24 mouse cellular contexts compared by ENCODE assay signal in the genomic region with DNA sequence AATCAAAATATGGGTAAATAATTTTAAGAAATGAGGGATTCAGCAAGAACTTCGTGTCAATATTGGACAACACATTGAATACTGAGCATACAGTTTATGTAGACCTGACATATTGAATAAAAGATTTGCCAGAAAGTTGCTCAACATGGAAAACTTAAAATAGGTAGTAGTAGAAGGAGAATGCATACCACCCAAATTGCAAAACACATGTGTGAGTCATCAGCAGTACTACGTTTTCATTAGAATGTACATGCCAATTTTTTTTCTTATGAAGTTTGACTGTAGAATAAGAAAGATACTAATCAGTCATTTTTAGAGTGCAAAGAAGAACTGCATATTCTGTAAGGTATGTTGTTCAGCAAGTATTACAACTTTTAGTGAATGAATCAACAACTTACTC.
"Had no signal": no experiment of that assay in that cellular context is flagged by ENCODE, and none has a peak within 500 bp of the region (broad histone marks: within the 10 kb centered on the region; RNA-seq: fewer than 3 reads in every experiment).

No protein-coding gene starts in this region.

- H3K9me3 ChIP-seq: heart, embryonic 10.5 days; heart, embryonic 12.5 days; hindbrain, embryonic 10.5 days; hindbrain, embryonic 12.5 days; intestine, embryonic 15.5 days; limb, embryonic 13.5 days; liver, embryonic 13.5 days; liver, embryonic 15.5 days had no signal

- H3K36me3 ChIP-seq: heart, embryonic 10.5 days; heart, embryonic 12.5 days; hindbrain, embryonic 10.5 days; hindbrain, embryonic 12.5 days; intestine, embryonic 15.5 days; limb, embryonic 13.5 days; liver, embryonic 13.5 days; liver, embryonic 15.5 days had no signal

- H3K27me3 ChIP-seq: heart, embryonic 12.5 days; hindbrain, embryonic 12.5 days; intestine, embryonic 15.5 days; limb, embryonic 13.5 days; liver, embryonic 13.5 days; liver, embryonic 15.5 days had no signal

- H3K4me2 ChIP-seq: heart, embryonic 12.5 days; hindbrain, embryonic 12.5 days; hindbrain, embryonic 14.5 days; intestine, embryonic 15.5 days; limb, embryonic 13.5 days; liver, embryonic 11.5 days; liver, embryonic 13.5 days; liver, embryonic 15.5 days had no signal

- H3K4me1 ChIP-seq: heart, embryonic 10.5 days; heart, embryonic 12.5 days; hindbrain, embryonic 10.5 days; hindbrain, embryonic 12.5 days; intestine, embryonic 15.5 days; limb, embryonic 13.5 days; liver, embryonic 13.5 days; liver, embryonic 15.5 days had no signal

- H3K27ac ChIP-seq: heart, embryonic 10.5 days; hindbrain, embryonic 10.5 days; hindbrain, embryonic 12.5 days; hindbrain, embryonic 14.5 days; intestine, embryonic 15.5 days; left cerebral cortex, adult 2 months; limb, embryonic 13.5 days; liver, embryonic 13.5 days; liver, embryonic 15.5 days had no signal

- DNase-seq: gastrocnemius, postnatal 14 days; gastrocnemius, postnatal 36 days; heart, adult 18-20 months; heart, postnatal 10 days; heart, postnatal 4 days; kidney, adult 18-20 months; kidney, adult 8-10 months; kidney, postnatal 14 days; kidney, postnatal 36 days; liver; liver, embryonic 13.5 days had no signal

- ATAC-seq: hindbrain, embryonic 16.5 days; inflammation-experienced regulatory T-cells, adult 6 months; intestine, embryonic 15.5 days; intestine, postnatal 0 days had no signal

- H3K9ac ChIP-seq: heart, embryonic 12.5 days; hindbrain, embryonic 12.5 days; hindbrain, embryonic 14.5 days; intestine, embryonic 15.5 days; limb, embryonic 13.5 days; liver, embryonic 13.5 days; liver, embryonic 15.5 days had no signal

- H3K4me3 ChIP-seq: heart, embryonic 10.5 days; heart, embryonic 12.5 days; hindbrain, embryonic 10.5 days; hindbrain, embryonic 12.5 days; intestine, embryonic 15.5 days; left cerebral cortex, adult 2 months; limb, embryonic 13.5 days; liver, embryonic 13.5 days; liver, embryonic 15.5 days had no signal
